Mouse (Mus musculus): Measurements from ENCODE around the gene C130032M10Rik. TPM values are rescaled to one million over a fixed set of nuclear protein-coding genes. Genes with fewer than 3 reads are reported as not detected.
A peak's percentile ranks its signal among the peaks of the same experiment; 100 is the strongest.
"Not testable (repeated sequence)": the region's sequence is repeated elsewhere in the genome, so short reads cannot be mapped to it uniquely, and the experiment has no call there.

Gene C130032M10Rik
- total RNA-seq, 2 experiments from 2014 or later, result not detected

- intact Hi-C loops (cut with DNase I), result no loop called here
- DNase-seq (ENCODE audit: extremely low spot score in 1 of 2, low spot score in 2 of 2), result no peak
These were observed 5.7 kb upstream of the C130032M10Rik start for GRCm38 (mm10) chr9:114509785-114510184.

GRCm38 (mm10) chr9:114512831-114513230 is 2.7 kb upstream of the C130032M10Rik start:
- no peak for DNase-seq (ENCODE audit: extremely low spot score in 1 of 2, low spot score in 2 of 2)
- intact Hi-C loops (cut with DNase I), result no loop called here

- intact Hi-C loops (cut with DNase I), result no loop called here
These were observed 2.5 kb downstream of the C130032M10Rik start for GRCm38 (mm10) chr9:114517924-114518497.

GRCm38 (mm10) chr9:114518812-114519477 is 3.4 kb downstream of the C130032M10Rik start:
- no peak for DNase-seq (ENCODE audit: extremely low spot score in 1 of 2, low spot score in 2 of 2)
- intact Hi-C loops (cut with DNase I), result no loop called here

More at GRCm38 (mm10) chr9:114517924-114518497, 2.5 kb downstream of the C130032M10Rik start:
- DNase-seq (ENCODE audit: extremely low spot score in 1 of 2, low spot score in 2 of 2), result no peak

GRCm38 (mm10) chr9:114520529-114520928 is 5.0 kb downstream of the C130032M10Rik start:
- intact Hi-C loops (cut with DNase I); DNase-seq (ENCODE audit: extremely low spot score in 1 of 2, low spot score in 2 of 2): not testable (repeated sequence)

- DNase-seq (ENCODE audit: extremely low spot score in 1 of 2, low spot score in 2 of 2), result no peak
- intact Hi-C loops (cut with DNase I), result no loop called here
These were observed 6.5 kb downstream of the C130032M10Rik start for GRCm38 (mm10) chr9:114522041-114522440.

- intact Hi-C loops (cut with DNase I), result no loop called here
- DNase-seq (ENCODE audit: extremely low spot score in 1 of 2, low spot score in 2 of 2), result no peak
These were observed 7.0 kb downstream of the C130032M10Rik start for GRCm38 (mm10) chr9:114522501-114522900.

GRCm38 (mm10) chr9:114525073-114525633 is 9.7 kb downstream of the C130032M10Rik start:
- intact Hi-C loops (cut with DNase I), result no loop called here
- no peak for DNase-seq (ENCODE audit: extremely low spot score in 1 of 2, low spot score in 2 of 2)

- intact Hi-C loops (cut with DNase I), result no loop called here
- DNase-seq (ENCODE audit: extremely low spot score in 1 of 2, low spot score in 2 of 2), result no peak
These were observed 10.4 kb downstream of the C130032M10Rik start for GRCm38 (mm10) chr9:114525891-114526290.

GRCm38 (mm10) chr9:114526581-114526980 is 11.1 kb downstream of the C130032M10Rik start:
- intact Hi-C loops (cut with DNase I), result no loop called here
- DNase-seq (ENCODE audit: extremely low spot score in 1 of 2, low spot score in 2 of 2), result no peak

- intact Hi-C loops (cut with DNase I), result no loop called here
- peak in 1 of 2 experiments; percentile 58 for DNase-seq (ENCODE audit: extremely low spot score in 1 of 2, low spot score in 2 of 2)
These were observed 11.6 kb downstream of the C130032M10Rik start for GRCm38 (mm10) chr9:114527085-114527484.

- DNase-seq (ENCODE audit: extremely low spot score in 1 of 2, low spot score in 2 of 2), result peak in 1 of 2 experiments; percentile 75
- intact Hi-C loops (cut with DNase I), result no loop called here
These were observed 12.6 kb downstream of the C130032M10Rik start for GRCm38 (mm10) chr9:114527992-114528679.

- peak in 1 of 2 experiments; percentile 42 for DNase-seq (ENCODE audit: extremely low spot score in 1 of 2, low spot score in 2 of 2)
- intact Hi-C loops (cut with DNase I), result no loop called here
These were observed 13.2 kb downstream of the C130032M10Rik start for GRCm38 (mm10) chr9:114528680-114529048.

GRCm38 (mm10) chr9:114531276-114531675 is 15.8 kb downstream of the C130032M10Rik start:
- intact Hi-C loops (cut with DNase I), result no loop called here
- no peak for DNase-seq (ENCODE audit: extremely low spot score in 1 of 2, low spot score in 2 of 2)

- DNase-seq (ENCODE audit: extremely low spot score in 1 of 2, low spot score in 2 of 2), result no peak
- intact Hi-C loops (cut with DNase I), result no loop called here
These were observed 18.4 kb downstream of the C130032M10Rik start for GRCm38 (mm10) chr9:114533848-114534247.

- DNase-seq (ENCODE audit: extremely low spot score in 1 of 2, low spot score in 2 of 2), result no peak
- intact Hi-C loops (cut with DNase I), result no loop called here
These were observed 19.4 kb downstream of the C130032M10Rik start for GRCm38 (mm10) chr9:114534747-114535517.

- intact Hi-C loops (cut with DNase I), result no loop called here
- no peak for DNase-seq (ENCODE audit: extremely low spot score in 1 of 2, low spot score in 2 of 2)
These were observed 21.1 kb downstream of the C130032M10Rik start for GRCm38 (mm10) chr9:114536628-114537027.

- intact Hi-C loops (cut with DNase I), result no loop called here
- no peak for DNase-seq (ENCODE audit: extremely low spot score in 1 of 2, low spot score in 2 of 2)
These were observed 23.6 kb downstream of the C130032M10Rik start for GRCm38 (mm10) chr9:114538996-114539563.
